Mouse (Mus musculus): ENCODE measurements at regions not wholly inside any gene's neighbourhood (a gene's known extent, or its start where the extent isn't known, plus 50 kb on each side); places are given as distances from the start of the nearest gene placed in this dataset.

DNA sequence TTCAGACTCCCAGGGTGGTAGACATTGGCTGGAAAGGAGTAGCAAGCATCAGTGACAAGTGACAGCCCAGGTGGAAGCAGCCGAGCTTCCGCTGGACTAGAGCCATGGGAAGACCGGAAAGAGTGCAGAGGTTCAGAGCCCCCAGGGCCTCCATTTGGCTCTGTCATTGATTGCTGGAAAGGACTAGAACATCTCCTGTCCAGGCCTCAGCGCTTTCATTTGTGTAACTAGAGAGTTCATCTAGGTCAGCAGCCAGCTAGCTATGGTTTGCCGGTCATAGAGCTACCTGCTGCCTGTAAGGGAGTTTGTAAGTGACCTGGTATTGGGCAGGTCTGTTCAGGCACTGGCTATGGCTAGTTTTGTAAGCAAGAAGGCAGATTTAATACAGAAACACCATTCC is 134.3 kb downstream of the Gm10260 start:
- TF ChIP-seq CTCF (IDR thresholded peaks at IDR 0.05; ENCODE audit: insufficient read depth, low read length): no peak
- TF ChIP-seq POLR2A (IDR thresholded peaks at IDR 0.05; ENCODE audit: borderline replicate concordance, extremely low read depth, low read depth, low read length): no peak

Measured in lung, adult 2 months (tissue).